Mouse (Mus musculus): ENCODE data around the gene Robo1. TPM values are rescaled to one million over a fixed set of nuclear protein-coding genes. Genes with fewer than 3 reads are reported as not detected.

Gene Robo1
- 100 and 103 TPM in 2 replicates for polyA plus RNA-seq (2016; fragmentation: Nextera tagmentation; extraction: Ambion mirVana)

GRCm38 (mm10) chr16:72307537-72308330, at the start of gene Robo1:
Robo1 (plus strand) TSS chr16:72308306.
- Histone ChIP-seq H3K27me3 (no peaks in the 10 kb centered on the region), H3K4me1 (no peaks in the 10 kb centered on the region), H3K27ac (replicated peaks) (no peak within 1 kb of the TSS), H3K4me3 (no peak within 1 kb of the TSS), H3K9me3 (no peaks in the 10 kb centered on the region), H3K36me3 (no peaks in the 10 kb centered on the region), H3K4me2 (replicated peaks) (no peak within 1 kb of the TSS), H3K9ac (replicated peaks) (no peak within 1 kb of the TSS)
- 82% methylated on average over 8 of the region's 8 CpGs for WGBS
- no peak for ATAC-seq (ENCODE audit: low FRiP score, low read depth)

DNA sequence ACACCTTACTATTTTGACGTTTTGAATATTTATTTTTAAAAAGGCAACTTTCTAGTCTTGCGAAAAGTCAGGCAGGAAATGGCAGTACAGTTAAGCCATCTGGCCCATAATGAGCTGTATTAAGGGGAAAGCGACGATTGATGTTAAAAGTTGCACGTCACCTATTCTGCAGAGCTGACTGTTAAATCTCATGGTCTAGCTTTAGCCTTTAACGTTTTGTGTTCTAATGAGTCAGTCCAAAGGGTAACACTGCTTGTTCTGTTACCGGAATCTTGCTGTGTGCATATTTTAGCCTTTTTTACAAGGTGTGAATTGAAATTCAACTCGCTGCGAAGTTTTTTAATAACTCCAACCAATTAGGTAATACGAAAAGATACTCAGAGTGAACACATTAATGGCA, 40.3 kb upstream of the Robo1 start:
- Histone ChIP-seq H3K4me3 (no peak overlapping the region), H3K27me3 (no peaks in the 10 kb centered on the region), H3K36me3 (no peaks in the 10 kb centered on the region), H3K27ac (replicated peaks) (no peak overlapping the region), H3K4me1 (no peaks in the 10 kb centered on the region), H3K4me2 (replicated peaks) (no peak overlapping the region), H3K9ac (replicated peaks) (no peak overlapping the region), H3K9me3 (no peaks in the 10 kb centered on the region)
- 91% methylated on average over 10 of the region's 10 CpGs for WGBS
- no peak for ATAC-seq (ENCODE audit: low FRiP score, low read depth)

DNA sequence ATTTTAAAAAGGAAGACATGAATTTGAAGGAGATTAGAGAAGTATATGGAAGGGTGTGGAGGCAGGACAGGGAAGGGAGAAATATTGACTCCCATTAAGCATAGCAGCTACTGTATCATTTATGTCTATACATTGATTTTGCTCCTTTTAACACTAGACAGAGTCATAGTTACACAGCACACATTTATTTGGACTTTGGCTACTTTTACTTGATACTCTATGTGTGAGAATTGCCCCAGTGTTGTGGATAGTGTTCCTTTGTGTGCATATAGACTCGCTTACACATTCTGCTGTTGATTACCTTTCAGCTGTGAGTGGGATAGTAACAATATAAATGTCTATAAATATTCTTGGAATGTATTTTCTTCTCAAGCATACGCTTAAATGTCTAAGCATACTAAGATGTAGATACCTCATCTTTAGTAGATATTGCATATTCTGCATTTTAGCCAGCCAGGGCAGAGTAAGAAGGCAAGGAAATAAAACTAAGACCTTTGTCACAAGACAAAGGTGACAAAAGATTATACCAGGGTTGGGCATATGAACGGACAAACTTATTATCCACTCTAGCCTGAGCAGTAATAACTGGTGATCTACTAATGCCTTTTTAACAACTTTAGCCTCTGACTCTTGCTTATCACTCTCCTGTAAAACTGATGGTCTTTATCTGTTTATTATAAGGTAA, 31.6 kb upstream of the Robo1 start:
- Histone ChIP-seq H3K9ac (replicated peaks) (no peak overlapping the region), H3K4me1 (no peaks in the 10 kb centered on the region), H3K4me2 (replicated peaks) (no peak overlapping the region), H3K27me3 (no peaks in the 10 kb centered on the region), H3K27ac (replicated peaks) (no peak overlapping the region), H3K36me3 (no peaks in the 10 kb centered on the region), H3K9me3 (no peaks in the 10 kb centered on the region), H3K4me3 (no peak overlapping the region)
- no peak for ATAC-seq (ENCODE audit: low FRiP score, low read depth)
- 88% methylated on average over 3 of the region's 3 CpGs for WGBS

DNA sequence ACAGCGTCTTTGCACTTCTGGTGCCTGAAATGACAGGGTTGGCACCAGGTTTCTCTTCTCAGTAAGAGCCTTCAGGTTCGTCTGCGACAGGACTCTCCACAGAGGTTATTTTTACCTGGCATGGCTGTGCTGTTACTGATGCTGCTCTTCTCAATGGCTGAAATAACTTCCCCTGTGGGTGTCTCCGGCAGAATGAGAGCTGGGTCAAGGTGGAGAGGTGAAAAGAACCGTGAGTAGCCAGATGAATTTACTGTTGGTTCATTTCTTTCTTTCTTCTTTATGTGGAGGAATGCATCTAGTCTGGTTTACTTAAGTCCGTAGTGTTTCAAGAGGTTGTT, 194 bp downstream of the Robo1 start:
- no peak overlapping the region for H3K9ac ChIP-seq (replicated peaks)
- H3K4me1 ChIP-seq, result no peaks in the 10 kb centered on the region
- H3K9me3 ChIP-seq, result no peaks in the 10 kb centered on the region
- no peak overlapping the region for H3K4me2 ChIP-seq (replicated peaks)
- no peaks in the 10 kb centered on the region for H3K27me3 ChIP-seq
- ATAC-seq (ENCODE audit: low FRiP score, low read depth), result no peak
- H3K4me3 ChIP-seq, result no peak overlapping the region
- no peaks in the 10 kb centered on the region for H3K36me3 ChIP-seq
- no peak overlapping the region for H3K27ac ChIP-seq (replicated peaks)
- WGBS, result 74% methylated on average over 6 of the region's 6 CpGs

DNA sequence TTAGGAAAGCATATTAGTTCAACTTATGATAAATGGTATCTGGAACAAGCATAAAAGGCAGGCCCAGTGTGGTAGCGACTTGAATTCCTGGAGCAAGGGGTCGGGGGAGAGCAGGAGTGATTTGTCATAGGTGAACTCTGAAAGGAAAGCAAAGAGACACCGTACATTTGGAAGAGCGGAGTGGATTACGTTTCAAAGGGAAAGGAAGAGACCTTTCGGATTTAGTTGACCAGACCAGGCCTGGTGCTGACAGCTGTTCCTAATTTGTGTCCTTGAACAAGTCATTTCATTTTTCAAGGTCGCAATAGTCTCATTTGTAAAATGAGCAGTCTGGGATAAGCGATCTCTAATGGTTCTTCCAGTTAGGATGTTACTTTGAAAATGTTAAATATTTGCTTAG, 19.2 kb downstream of the Robo1 start:
- Histone ChIP-seq H3K36me3 (no peaks in the 10 kb centered on the region), H3K27ac (replicated peaks) (no peak overlapping the region), H3K27me3 (no peaks in the 10 kb centered on the region), H3K4me1 (no peaks in the 10 kb centered on the region), H3K4me2 (replicated peaks) (no peak overlapping the region), H3K4me3 (no peak overlapping the region), H3K9ac (replicated peaks) (no peak overlapping the region), H3K9me3 (no peaks in the 10 kb centered on the region)
- 79% methylated on average over 8 of the region's 8 CpGs for WGBS
- no peak for ATAC-seq (ENCODE audit: low FRiP score, low read depth)

- Histone ChIP-seq H3K27me3 (no peaks in the 10 kb centered on the region), H3K9ac (replicated peaks) (no peak overlapping the region), H3K4me3 (no peak overlapping the region), H3K4me1 (no peaks in the 10 kb centered on the region), H3K27ac (replicated peaks) (no peak overlapping the region), H3K9me3 (no peaks in the 10 kb centered on the region), H3K36me3 (no peaks in the 10 kb centered on the region), H3K4me2 (replicated peaks) (no peak overlapping the region)
- 58% methylated on average over 3 of the region's 3 CpGs for whole genome bisulfite sequencing
- ATAC-seq (ENCODE audit: low FRiP score, low read depth), result no peak
These were observed 20.5 kb downstream of the Robo1 start for GRCm38 (mm10) chr16:72328579-72328978.

- Histone ChIP-seq H3K9ac (replicated peaks) (no peak overlapping the region), H3K4me1 (no peaks in the 10 kb centered on the region), H3K27ac (replicated peaks) (no peak overlapping the region), H3K4me2 (replicated peaks) (no peak overlapping the region), H3K9me3 (no peaks in the 10 kb centered on the region), H3K4me3 (no peak overlapping the region), H3K36me3 (no peaks in the 10 kb centered on the region), H3K27me3 (no peaks in the 10 kb centered on the region)
- 88% methylated on average over 1 of the region's 1 CpGs for WGBS
- ATAC-seq (ENCODE audit: low FRiP score, low read depth), result no peak
These were observed 29.7 kb downstream of the Robo1 start for GRCm38 (mm10) chr16:72337757-72338156.

DNA sequence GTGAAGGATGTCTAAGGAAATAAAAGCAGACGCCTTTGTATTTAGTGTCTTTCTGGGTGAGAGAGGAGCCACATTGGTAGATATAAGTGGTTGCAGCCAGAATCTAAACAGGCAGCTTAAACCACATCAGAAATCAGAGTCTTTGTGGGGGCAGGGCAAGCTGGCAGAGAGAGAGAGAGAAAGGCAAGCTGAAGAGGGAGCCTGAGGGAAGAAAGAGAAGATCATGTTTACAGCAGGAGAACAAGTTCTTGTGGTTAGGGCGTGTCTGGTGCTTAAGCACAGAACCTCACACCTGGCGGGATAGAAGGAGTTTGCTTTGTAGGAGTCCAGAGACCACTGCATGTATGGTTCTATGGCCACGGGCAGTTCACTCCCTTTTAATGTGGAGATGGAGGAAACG, 42.3 kb downstream of the Robo1 start:
- H3K36me3 ChIP-seq, result no peaks in the 10 kb centered on the region
- ATAC-seq (ENCODE audit: low FRiP score, low read depth), result no peak
- H3K27me3 ChIP-seq, result no peaks in the 10 kb centered on the region
- H3K4me3 ChIP-seq, result no peak overlapping the region
- no peak overlapping the region for H3K4me2 ChIP-seq (replicated peaks)
- H3K4me1 ChIP-seq, result peaks cover 3% of the 10 kb centered on the region; the same call in 1 of the 2 replicates
- no peaks in the 10 kb centered on the region for H3K9me3 ChIP-seq
- no peak overlapping the region for H3K9ac ChIP-seq (replicated peaks)
- WGBS, result 67% methylated on average over 5 of the region's 5 CpGs
- H3K27ac ChIP-seq (replicated peaks), result no peak overlapping the region

GRCm38 (mm10) chr16:72356515-72357357, 48.6 kb downstream of the Robo1 start:
- WGBS, result 83% methylated on average over 2 of the region's 2 CpGs

DNA sequence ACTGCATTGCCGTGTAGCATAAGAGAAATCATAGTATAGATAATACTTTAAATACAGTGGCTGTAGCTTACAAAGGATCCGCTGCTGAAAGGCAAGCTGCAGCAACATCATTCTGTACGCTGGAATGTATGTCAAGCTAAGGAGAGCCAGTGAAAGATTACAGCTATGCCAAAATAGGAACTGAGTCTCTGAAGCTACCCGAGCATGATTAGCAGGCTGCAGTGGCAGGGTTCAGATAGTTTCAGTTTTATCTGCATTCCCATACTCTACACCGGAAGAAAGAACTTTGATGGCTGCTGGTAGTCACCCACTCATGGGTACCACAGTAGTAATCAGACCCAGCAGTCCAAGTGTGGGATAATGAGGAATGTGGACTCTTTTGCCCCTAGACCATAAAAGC, 68.8 kb downstream of the Robo1 start:
- 84% methylated on average over 5 of the region's 5 CpGs for WGBS

More at GRCm38 (mm10) chr16:72356515-72357357, 48.6 kb downstream of the Robo1 start:
- Histone ChIP-seq H3K27me3 (no peaks in the 10 kb centered on the region), H3K4me2 (replicated peaks) (no peak overlapping the region), H3K27ac (replicated peaks) (no peak overlapping the region), H3K36me3 (no peaks in the 10 kb centered on the region), H3K9me3 (no peaks in the 10 kb centered on the region), H3K4me1 (no peaks in the 10 kb centered on the region), H3K9ac (replicated peaks) (no peak overlapping the region), H3K4me3 (no peak overlapping the region)
- ATAC-seq (ENCODE audit: low FRiP score, low read depth), result 0 out of 2 replicates have a peak, but pooled peaks have one; percentile 25

GRCm38 (mm10) chr16:72381819-72382218, 73.7 kb downstream of the Robo1 start:
- H3K9ac ChIP-seq (replicated peaks), result no peak overlapping the region
- 94% methylated on average over 6 of the region's 6 CpGs for WGBS

More for the DNA sequence above, 68.8 kb downstream of the Robo1 start:
- no peaks in the 10 kb centered on the region for H3K36me3 ChIP-seq
- ATAC-seq (ENCODE audit: low FRiP score, low read depth), result no peak
- no peak overlapping the region for H3K4me2 ChIP-seq (replicated peaks)
- H3K27me3 ChIP-seq, result no peaks in the 10 kb centered on the region
- no peak overlapping the region for H3K27ac ChIP-seq (replicated peaks)
- no peak overlapping the region for H3K4me3 ChIP-seq
- H3K9me3 ChIP-seq, result no peaks in the 10 kb centered on the region
- no peak overlapping the region for H3K9ac ChIP-seq (replicated peaks)
- no peaks in the 10 kb centered on the region for H3K4me1 ChIP-seq

GRCm38 (mm10) chr16:72383566-72383965, 75.5 kb downstream of the Robo1 start:
- WGBS, result 72% methylated on average over 1 of the region's 1 CpGs
- Histone ChIP-seq H3K4me1 (no peaks in the 10 kb centered on the region), H3K4me2 (replicated peaks) (no peak overlapping the region)

More at GRCm38 (mm10) chr16:72381819-72382218, 73.7 kb downstream of the Robo1 start:
- Histone ChIP-seq H3K27ac (replicated peaks) (no peak overlapping the region), H3K4me2 (replicated peaks) (no peak overlapping the region), H3K36me3 (no peaks in the 10 kb centered on the region), H3K4me3 (no peak overlapping the region), H3K9me3 (no peaks in the 10 kb centered on the region), H3K4me1 (no peaks in the 10 kb centered on the region), H3K27me3 (no peaks in the 10 kb centered on the region)
- ATAC-seq (ENCODE audit: low FRiP score, low read depth), result no peak

More at GRCm38 (mm10) chr16:72383566-72383965, 75.5 kb downstream of the Robo1 start:
- Histone ChIP-seq H3K36me3 (no peaks in the 10 kb centered on the region), H3K9ac (replicated peaks) (no peak overlapping the region), H3K9me3 (no peaks in the 10 kb centered on the region), H3K4me3 (no peak overlapping the region), H3K27me3 (no peaks in the 10 kb centered on the region), H3K27ac (replicated peaks) (no peak overlapping the region)
- ATAC-seq (ENCODE audit: low FRiP score, low read depth), result no peak

Measured in midbrain, embryonic 12.5 days (tissue).